Mouse (Mus musculus) megakaryocyte, embryonic 14.5 days (primary cell): ENCODE data around the gene Tln1.

Source experiments
- FLI1 ChIP-seq: IDR thresholded peaks from 2 replicates; pipeline ENCODE4 v1.6.1; 2012; ENCODE audit warnings: low read length, inconsistent platforms, mixed read lengths
- GATA1 ChIP-seq: IDR thresholded peaks from 3 replicates; pipeline ENCODE4 v1.6.1; 2012; ENCODE audit warnings: mixed read lengths, low read length, inconsistent platforms, borderline replicate concordance

GRCm38 (mm10) chr4:43493846-43494240, 68.6 kb downstream of the Tln1 start:
- no peak for TF ChIP-seq GATA1
- TF ChIP-seq FLI1 = no peak
